Mouse (Mus musculus) testis, adult 2 months (tissue): ENCODE results near the gene Megf8. TPM values are rescaled to one million over a fixed set of nuclear protein-coding genes. Genes with fewer than 3 reads are reported as not detected.

Experiments used
- H3K27ac ChIP-seq: fragments of 200-500 bp; 2 replicates; pipeline ENCODE4 v1.5.1; 2012; ENCODE audit warnings: low read depth, low read length; ENCODE audit not compliant: control insufficient read depth, insufficient read depth
- H3K27me3 ChIP-seq: fragments of 200-500 bp; 2 replicates; pipeline ENCODE4 v1.6.1; 2012; ENCODE audit warnings: mild to moderate bottlenecking, low read length, moderate library complexity; ENCODE audit not compliant: control insufficient read depth, insufficient read depth
- H3K36me3 ChIP-seq: fragments of 200-500 bp; 2 replicates; pipeline ENCODE4 v1.6.1; 2012; ENCODE audit warnings: mild to moderate bottlenecking, low read length; ENCODE audit not compliant: control insufficient read depth, insufficient read depth
- H3K4me1 ChIP-seq: fragments of 200-500 bp; 2 replicates; pipeline ENCODE4 v1.6.1; 2012; ENCODE audit warnings: low read length; ENCODE audit not compliant: control insufficient read depth, insufficient read depth
- H3K4me3 ChIP-seq: fragments of 200-500 bp; 2 replicates; pipeline ENCODE4 v1.5.1; 2012; ENCODE audit warnings: low read depth, mild to moderate bottlenecking, low read length, moderate library complexity, mixed read lengths; ENCODE audit not compliant: control insufficient read depth
- CTCF ChIP-seq: fragments of 200-500 bp; IDR thresholded peaks from 2 replicates; pipeline ENCODE4 v1.5.1; 2012; ENCODE audit warnings: low read depth, mild to moderate bottlenecking, inconsistent platforms, low read length, moderate library complexity; ENCODE audit not compliant: control insufficient read depth, insufficient read depth, insufficient replicate concordance
- POLR2A ChIP-seq: fragments of 200-500 bp; IDR thresholded peaks from 2 replicates; pipeline ENCODE4 v1.6.1; 2012; ENCODE audit warnings: low read depth, mild to moderate bottlenecking, inconsistent platforms, low read length, moderate library complexity; ENCODE audit not compliant: control insufficient read depth
- polyA plus RNA-seq: library from polyadenylated mRNA; depleted of rRNA; stranded (reverse); fragments of >200 nt; gene quantifications from 2 replicates; pipeline ENCODE4 v1.2.3, GENCODE M21; 2012

Megf8 gene
- polyA plus RNA-seq, 1 experiment: 17.0 TPM

DNA sequence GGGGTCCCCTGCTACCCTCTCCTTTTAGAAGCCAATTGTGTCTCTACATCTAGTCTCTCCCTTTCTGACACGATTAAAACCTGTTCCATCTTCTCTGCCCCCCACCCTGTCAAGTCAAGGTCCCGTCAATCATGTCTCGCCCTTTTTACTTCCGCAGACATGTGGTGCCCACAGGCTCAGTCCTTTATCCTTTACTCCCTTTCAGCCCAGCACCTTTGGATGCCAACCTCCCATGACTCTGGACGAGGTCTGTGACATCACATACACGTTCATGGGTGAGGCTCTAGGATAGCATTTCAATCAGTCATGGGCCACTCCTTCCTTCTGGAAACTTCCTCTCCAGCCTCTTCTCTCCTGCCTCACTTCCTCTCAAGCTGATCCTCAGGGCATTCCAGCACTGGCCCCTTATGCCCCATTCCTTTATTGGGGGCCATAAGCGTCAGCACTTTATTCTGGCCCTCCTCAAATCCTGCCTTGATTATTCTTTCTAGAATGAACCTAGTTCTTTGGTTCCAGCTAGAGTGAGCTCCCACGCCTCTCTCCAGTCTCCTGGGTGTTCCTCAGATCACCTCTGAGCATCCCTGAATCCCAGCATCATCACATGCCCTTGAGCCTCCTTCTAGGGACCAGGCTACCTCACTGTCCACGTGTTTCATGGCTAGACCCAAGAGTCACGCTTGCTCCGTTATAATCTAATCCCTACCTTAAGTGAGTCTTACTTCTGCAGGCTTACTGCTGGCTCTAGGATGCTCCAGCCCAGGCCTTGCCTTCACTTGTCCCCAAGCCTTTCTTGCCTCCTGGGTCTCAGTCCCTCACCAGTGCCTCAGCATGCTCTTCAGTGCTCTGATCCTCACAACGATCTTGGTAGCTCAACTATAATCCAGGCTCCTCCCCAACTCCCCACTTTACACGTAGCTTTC, 61.5 kb downstream of the Megf8 start:
- peaks cover 25% of the 10 kb centered on the region for H3K4me1 ChIP-seq
- H3K27me3 ChIP-seq: no peaks in the 10 kb centered on the region
- H3K27ac ChIP-seq: no peak overlapping the region
- TF ChIP-seq POLR2A (no peak), CTCF (no peak)
- H3K4me3 ChIP-seq: no peak overlapping the region
- H3K36me3 ChIP-seq: no peaks in the 10 kb centered on the region; the same call in 1 of the 2 replicates

DNA sequence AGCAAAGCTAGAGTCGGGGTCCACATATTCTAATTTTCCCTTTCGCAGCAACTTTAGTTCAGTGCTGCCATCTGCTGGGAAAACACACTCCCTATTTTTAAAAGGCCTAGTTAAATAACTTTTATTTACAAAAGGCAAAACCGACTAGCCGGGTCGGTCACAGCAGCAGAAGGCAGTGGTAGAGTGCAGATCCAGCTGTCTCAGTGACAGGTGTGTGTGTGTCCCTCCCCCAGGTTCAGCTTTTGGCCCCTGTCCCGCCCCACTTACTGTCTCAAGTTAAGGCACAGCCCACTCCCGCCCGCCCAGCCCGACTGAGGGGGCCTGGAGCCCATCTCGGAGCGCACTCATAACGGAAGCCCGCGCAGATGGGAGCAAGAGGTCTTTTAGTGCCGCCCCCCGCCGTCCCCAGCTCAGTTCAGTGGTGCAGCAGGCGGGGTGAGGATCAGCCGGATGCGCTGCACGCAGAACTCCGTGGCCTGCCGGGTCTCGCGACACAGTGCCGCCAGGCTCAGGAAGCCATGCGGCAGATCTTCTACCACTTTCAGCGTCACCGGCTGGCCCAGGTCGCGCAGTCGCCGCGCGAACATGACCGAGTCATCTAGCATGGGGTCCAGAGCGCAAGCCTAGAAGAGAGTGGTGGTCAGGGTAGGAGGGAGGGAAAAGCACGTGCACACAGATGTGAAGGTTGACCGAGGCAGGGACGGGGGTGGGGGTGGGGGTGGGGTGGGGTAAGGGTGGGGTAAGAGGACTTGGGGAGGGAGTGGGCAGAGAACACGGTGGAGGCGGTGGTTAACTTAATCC, 62.8 kb downstream of the Megf8 start:
- Histone ChIP-seq H3K36me3 (no peaks in the 10 kb centered on the region; the same call in 1 of the 2 replicates), H3K27ac (no peak overlapping the region), H3K27me3 (no peaks in the 10 kb centered on the region)

DNA sequence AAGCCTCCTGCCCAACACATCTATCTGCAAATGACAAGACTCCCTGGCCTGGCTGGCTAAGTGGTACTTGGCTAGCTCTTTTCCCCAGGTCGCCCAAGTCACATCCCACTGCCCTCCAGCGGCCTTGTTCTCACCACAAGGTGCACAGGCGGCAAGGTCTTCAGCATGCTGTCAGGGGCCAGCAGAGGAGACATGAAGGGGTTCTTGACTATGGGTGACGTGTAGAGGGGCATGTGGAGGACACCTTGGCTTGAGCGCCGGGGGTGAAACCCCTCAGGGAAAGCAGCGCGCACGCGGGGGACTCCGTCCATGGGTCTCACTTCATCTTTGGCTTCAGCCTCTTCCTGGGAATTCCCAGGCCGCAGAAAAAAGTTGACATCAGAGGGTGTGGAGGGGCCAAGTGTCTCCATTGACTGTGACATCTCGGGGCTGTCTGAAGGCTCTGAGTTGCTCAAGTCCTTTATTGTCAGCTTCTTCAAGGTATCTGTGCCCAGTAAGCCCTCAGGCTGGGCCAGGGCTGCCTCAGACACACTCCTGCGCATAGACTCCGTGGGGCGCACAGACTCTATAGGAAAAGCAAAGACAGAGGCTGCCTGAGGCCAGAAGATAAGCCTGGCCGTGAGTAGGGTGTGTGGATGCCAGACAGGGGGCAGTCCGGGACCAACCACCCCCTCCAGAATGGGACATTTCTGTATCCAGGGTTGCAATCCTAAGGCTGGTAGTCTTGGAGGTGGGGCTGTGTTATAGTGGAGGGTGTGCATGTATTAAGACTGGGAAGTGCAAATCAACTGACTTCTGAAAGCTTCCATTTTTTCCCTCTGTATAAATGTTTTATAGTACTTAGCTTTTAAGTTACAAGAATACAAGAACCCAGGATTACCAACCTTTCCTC, 63.7 kb downstream of the Megf8 start:
- H3K4me3 ChIP-seq: no peak overlapping the region
- TF ChIP-seq POLR2A: no peak
- no peak for TF ChIP-seq CTCF
- no peaks in the 10 kb centered on the region; the same call in 1 of the 2 replicates for H3K36me3 ChIP-seq
- H3K27ac ChIP-seq: no peak overlapping the region
- peaks cover 25% of the 10 kb centered on the region for H3K4me1 ChIP-seq
- no peaks in the 10 kb centered on the region for H3K27me3 ChIP-seq

More for the DNA sequence above, 62.8 kb downstream of the Megf8 start:
- Histone ChIP-seq H3K4me3 (peak overlapping the region; percentile 36), H3K4me1 (peaks cover 25% of the 10 kb centered on the region)
- TF ChIP-seq POLR2A (no peak), CTCF (no peak)

DNA sequence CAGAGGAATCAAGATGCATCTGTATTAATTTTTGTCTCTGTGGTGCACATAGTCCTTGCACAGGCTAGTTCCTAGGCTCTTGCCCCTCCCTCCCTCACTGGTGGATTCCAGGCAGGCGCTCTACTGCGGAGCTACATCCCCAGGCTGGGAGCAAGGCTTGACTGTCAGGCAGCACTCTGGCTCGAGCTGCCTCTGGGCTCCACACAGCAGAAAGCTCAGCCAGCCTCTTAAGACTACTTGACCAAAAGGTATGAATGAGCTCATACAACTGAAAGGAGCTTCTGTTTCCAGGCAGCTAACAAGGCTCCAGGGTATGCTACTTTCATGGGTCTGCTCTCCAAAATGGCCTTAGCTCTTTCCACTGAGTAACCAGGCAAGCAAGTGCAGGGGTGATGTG, 64.3 kb downstream of the Megf8 start:
- TF ChIP-seq CTCF (no peak), POLR2A (no peak)
- H3K4me3 ChIP-seq: no peak overlapping the region
- no peaks in the 10 kb centered on the region; the same call in 1 of the 2 replicates for H3K36me3 ChIP-seq
- H3K27me3 ChIP-seq: no peaks in the 10 kb centered on the region
- H3K4me1 ChIP-seq: peaks cover 25% of the 10 kb centered on the region
- H3K27ac ChIP-seq: no peak overlapping the region

DNA sequence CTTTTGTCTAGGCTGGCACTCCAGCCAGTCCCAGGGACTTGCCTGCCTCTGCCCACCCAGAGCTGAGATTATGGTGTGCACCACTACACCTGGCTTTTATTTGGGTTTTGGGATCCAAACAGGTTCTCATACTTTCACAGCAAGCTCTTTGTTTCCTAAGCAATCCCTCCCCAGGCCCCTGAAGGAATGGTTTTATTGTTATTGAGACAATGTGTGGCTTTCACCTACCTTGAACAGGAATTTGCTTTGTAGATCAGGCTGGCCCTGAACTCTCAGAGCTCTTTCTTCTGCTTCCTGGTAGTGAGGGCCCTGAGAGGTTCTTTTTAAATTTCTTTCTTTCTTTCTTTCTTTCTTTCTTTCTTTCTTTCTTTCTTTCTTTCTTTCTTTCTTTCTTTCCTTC, 65.6 kb downstream of the Megf8 start:
- H3K36me3 ChIP-seq: no peaks in the 10 kb centered on the region; the same call in 1 of the 2 replicates
- H3K4me3 ChIP-seq: no peak overlapping the region
- H3K4me1 ChIP-seq: peaks cover 12% of the 10 kb centered on the region
- no peaks in the 10 kb centered on the region for H3K27me3 ChIP-seq
- no peak overlapping the region for H3K27ac ChIP-seq
- no peak for TF ChIP-seq CTCF
- no peak for TF ChIP-seq POLR2A

DNA sequence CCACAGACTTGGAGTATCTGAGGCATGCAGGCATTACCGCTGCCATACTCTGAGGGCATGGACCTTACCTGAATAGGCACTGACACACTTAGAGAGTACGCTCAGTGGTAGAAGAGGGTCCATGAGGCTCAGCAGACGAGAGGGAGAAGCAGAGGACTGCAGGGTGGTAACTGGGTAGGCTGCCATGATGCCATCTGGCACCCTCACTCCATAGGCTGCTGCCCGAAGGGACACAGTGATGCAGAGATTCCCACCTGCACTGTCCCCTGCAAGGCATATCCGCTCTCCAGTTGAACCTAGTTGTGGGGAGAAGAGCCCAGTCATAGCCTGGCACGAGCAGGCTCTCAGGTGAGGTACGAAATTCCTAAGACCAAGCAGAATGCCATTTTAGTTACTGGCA, 66.4 kb downstream of the Megf8 start:
- H3K27me3 ChIP-seq: no peaks in the 10 kb centered on the region
- no peak overlapping the region for H3K27ac ChIP-seq
- no peaks in the 10 kb centered on the region; the same call in 1 of the 2 replicates for H3K36me3 ChIP-seq
- peaks cover 12% of the 10 kb centered on the region for H3K4me1 ChIP-seq
- TF ChIP-seq CTCF (no peak), POLR2A (no peak)
- no peak overlapping the region for H3K4me3 ChIP-seq
